Mouse (Mus musculus) neural tube, embryonic 11.5 days (tissue): ENCODE measurements around the gene Nup93. TPM values are rescaled to one million over a fixed set of nuclear protein-coding genes. Genes with fewer than 3 reads are reported as not detected.

Experiments
- ATAC-seq: fragments of 200-750 bp; cut with Nextera tagmentation; 2 replicates; pipeline ENCODE4 v1.8.0; 2017; ENCODE audit warnings: moderate number of reproducible peaks, mild to moderate bottlenecking, moderate TSS enrichment, moderate library complexity; ENCODE audit not compliant: insufficient read depth, low FRiP score, low TSS enrichment
- DNase-seq: peaks from one replicate; pipeline ENCODE4 v3.0.0-alpha.2; 2015; ENCODE audit warnings: low spot score
- H3K27ac ChIP-seq: fragments of 300-500 bp; sonication (generic); 2 replicates; pipeline ENCODE4 v1.5.1; 2014; ENCODE audit warnings: low read depth, mild to moderate bottlenecking, low read length
- H3K27me3 ChIP-seq: fragments of 300-500 bp; sonication (generic); 2 replicates; pipeline ENCODE4 v1.6.1; 2014; ENCODE audit warnings: mild to moderate bottlenecking, low read length, mixed read lengths; ENCODE audit not compliant: control insufficient read depth, insufficient read depth
- H3K36me3 ChIP-seq: fragments of 300-500 bp; sonication (generic); 2 replicates; pipeline ENCODE4 v1.6.1; 2014; ENCODE audit warnings: mild to moderate bottlenecking, low read length, moderate library complexity, mixed read lengths; ENCODE audit not compliant: control insufficient read depth, insufficient read depth
- H3K4me1 ChIP-seq: fragments of 300-500 bp; sonication (generic); 2 replicates; pipeline ENCODE4 v1.6.1; 2014; ENCODE audit warnings: low read length, mixed read lengths; ENCODE audit not compliant: control insufficient read depth, insufficient read depth
- H3K4me2 ChIP-seq: fragments of 300-500 bp; sonication (generic); 2 replicates; pipeline ENCODE4 v1.6.1; 2014; ENCODE audit warnings: low read depth, mild to moderate bottlenecking, moderate library complexity
- H3K4me3 ChIP-seq: fragments of 300-500 bp; sonication (generic); 2 replicates; pipeline ENCODE4 v1.5.1; 2014; ENCODE audit warnings: low read depth, low read length
- H3K9ac ChIP-seq: fragments of 300-500 bp; sonication (generic); 2 replicates; pipeline ENCODE4 v1.6.1; 2014; ENCODE audit warnings: mild to moderate bottlenecking, low read length
- H3K9me3 ChIP-seq: fragments of 300-500 bp; sonication (generic); 2 replicates; pipeline ENCODE4 v1.6.1; 2016; ENCODE audit warnings: low read length; ENCODE audit not compliant: control insufficient read depth
- WGBS: fragments of 180-500 bp; shearing (Covaris S2); extraction: QIAGEN DNeasy Blood & Tissue Kit; methylation state at CpG from one replicate; pipeline ENCODE4 v1.1.7; 2014; 5-methylcytosine and 5-hydroxymethylcytosine counted together
- polyA plus RNA-seq: library from polyadenylated mRNA; unstranded; fragments of >200 nt; fragmentation: Nextera tagmentation; extraction: Ambion mirVana; gene quantifications from 2 replicates; pipeline ENCODE4 v1.2.1, GENCODE M21; 2014

Gene Nup93
- polyA plus RNA-seq, 1 experiment from 2014 or later, result 121 TPM

DNA sequence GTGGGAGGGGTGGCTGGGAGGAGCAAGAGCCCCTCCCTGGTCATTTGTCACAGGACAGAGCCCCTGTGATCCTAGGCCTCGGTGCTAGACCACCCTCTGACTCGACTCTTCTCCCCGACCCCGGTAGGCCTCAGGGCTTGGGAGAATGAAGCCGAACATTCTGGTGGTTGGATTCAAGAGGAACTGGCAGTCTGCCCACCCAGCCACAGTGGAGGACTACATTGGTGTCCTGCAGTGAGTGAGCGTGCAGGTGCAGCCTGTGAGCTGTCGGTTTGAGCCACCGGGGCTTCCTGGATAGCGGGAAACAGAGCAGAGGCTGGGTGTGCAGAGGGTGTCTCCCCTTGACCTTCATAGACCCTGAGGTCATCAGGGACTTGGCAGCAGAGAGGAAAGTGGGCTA, 134.1 kb downstream of the Nup93 start:
- H3K36me3 ChIP-seq, result no peaks in the 10 kb centered on the region
- H3K9me3 ChIP-seq, result no peaks in the 10 kb centered on the region
- ATAC-seq (no peak), DNase-seq (no peak)
- WGBS, result 76% methylated on average over 9 of the region's 9 CpGs
- H3K9ac ChIP-seq, result no peak overlapping the region
- no peak overlapping the region for H3K4me2 ChIP-seq
- no peak overlapping the region for H3K27ac ChIP-seq
- no peaks in the 10 kb centered on the region for H3K27me3 ChIP-seq
- no peaks in the 10 kb centered on the region for H3K4me1 ChIP-seq
- H3K4me3 ChIP-seq, result no peak overlapping the region

DNA sequence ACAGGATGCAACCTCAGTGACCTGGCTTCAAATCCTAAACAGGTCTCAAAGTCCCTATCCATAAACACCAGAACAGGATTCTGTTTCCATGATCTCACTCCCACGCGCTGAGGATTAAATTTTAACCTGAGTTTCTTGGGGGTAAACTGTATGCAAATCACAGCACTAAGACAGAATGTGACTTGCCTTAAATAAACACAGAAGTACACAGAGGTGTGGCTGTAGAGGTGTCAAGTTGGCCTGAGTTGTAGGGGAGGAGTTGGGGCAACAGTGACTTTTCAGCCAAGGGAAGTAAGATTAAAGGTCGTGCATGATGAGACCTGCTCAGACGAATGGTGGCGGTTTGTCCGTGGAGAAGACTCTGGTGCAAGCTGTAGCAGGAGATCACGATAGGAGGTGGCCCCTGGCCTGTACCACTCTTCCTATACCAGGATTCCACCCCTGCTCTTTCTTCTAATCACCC, 139.7 kb downstream of the Nup93 start:
- no peak overlapping the region for H3K4me2 ChIP-seq
- no peak overlapping the region for H3K27ac ChIP-seq
- no peak overlapping the region for H3K4me3 ChIP-seq
- no peaks in the 10 kb centered on the region for H3K9me3 ChIP-seq
- H3K4me1 ChIP-seq, result no peaks in the 10 kb centered on the region
- no peaks in the 10 kb centered on the region for H3K27me3 ChIP-seq
- ATAC-seq (no peak), DNase-seq (no peak)
- WGBS, result 81% methylated on average over 7 of the region's 7 CpGs
- no peak overlapping the region for H3K9ac ChIP-seq
- no peaks in the 10 kb centered on the region for H3K36me3 ChIP-seq

GRCm38 (mm10) chr8:94354571-94354970, 140.2 kb downstream of the Nup93 start:
- Histone ChIP-seq H3K27me3 (no peaks in the 10 kb centered on the region), H3K4me2 (no peak overlapping the region), H3K9ac (no peak overlapping the region), H3K36me3 (no peaks in the 10 kb centered on the region), H3K27ac (no peak overlapping the region), H3K9me3 (no peaks in the 10 kb centered on the region), H3K4me3 (no peak overlapping the region), H3K4me1 (no peaks in the 10 kb centered on the region)
- DNase-seq (no peak), ATAC-seq (no peak)
- WGBS, result 78% methylated on average over 4 of the region's 4 CpGs

GRCm38 (mm10) chr8:94357220-94357619, 142.9 kb downstream of the Nup93 start:
- H3K36me3 ChIP-seq, result no peaks in the 10 kb centered on the region
- H3K27me3 ChIP-seq, result no peaks in the 10 kb centered on the region
- ATAC-seq (no peak), DNase-seq (no peak)
- H3K4me3 ChIP-seq, result no peak overlapping the region
- no peak overlapping the region for H3K9ac ChIP-seq
- WGBS, result 85% methylated on average over 6 of the region's 6 CpGs
- H3K27ac ChIP-seq, result no peak overlapping the region
- no peak overlapping the region for H3K4me2 ChIP-seq
- no peaks in the 10 kb centered on the region for H3K9me3 ChIP-seq
- no peaks in the 10 kb centered on the region for H3K4me1 ChIP-seq

GRCm38 (mm10) chr8:94358541-94358940, 144.2 kb downstream of the Nup93 start:
- Histone ChIP-seq H3K27ac (no peak overlapping the region), H3K4me3 (no peak overlapping the region), H3K4me2 (no peak overlapping the region), H3K36me3 (no peaks in the 10 kb centered on the region), H3K4me1 (no peaks in the 10 kb centered on the region), H3K9ac (no peak overlapping the region), H3K27me3 (no peaks in the 10 kb centered on the region), H3K9me3 (no peaks in the 10 kb centered on the region)
- ATAC-seq (no peak), DNase-seq (no peak)
- WGBS, result 81% methylated on average over 5 of the region's 5 CpGs

DNA sequence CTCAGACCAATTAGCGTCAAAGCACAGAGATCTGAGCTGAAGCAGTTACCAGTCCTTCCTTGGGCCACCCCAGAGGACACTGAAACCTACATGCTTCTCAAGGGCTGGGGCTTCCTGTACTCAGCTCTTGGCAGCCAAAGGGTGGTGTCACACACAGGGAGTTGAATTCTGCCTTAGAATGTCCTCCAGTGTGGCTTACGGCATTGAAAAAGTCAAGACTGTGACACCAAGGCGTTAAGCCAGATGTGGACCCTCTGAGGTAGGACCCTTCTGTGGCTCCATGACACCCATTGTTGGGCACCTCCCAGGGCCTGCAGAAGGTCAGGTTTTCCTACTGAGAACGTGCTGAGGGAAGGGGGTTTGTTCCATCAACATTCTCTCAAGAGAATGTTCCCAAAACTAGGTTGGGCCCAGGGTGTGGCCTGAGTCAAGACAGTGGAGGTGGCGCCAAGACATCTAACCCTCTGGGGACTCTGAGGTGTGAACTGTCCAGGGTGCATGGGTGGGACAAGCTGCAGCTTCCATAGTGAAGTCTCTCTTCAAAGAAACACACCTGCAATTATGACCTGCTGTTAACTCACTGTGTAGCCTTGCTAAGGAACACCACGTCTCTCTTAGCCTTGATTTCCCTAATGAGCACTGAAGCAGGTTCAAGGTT, 147.5 kb downstream of the Nup93 start:
- ATAC-seq, result no peak
- no peaks in the 10 kb centered on the region for H3K36me3 ChIP-seq

GRCm38 (mm10) chr8:94362607-94363239, 148.4 kb downstream of the Nup93 start:
- Histone ChIP-seq H3K27me3 (no peaks in the 10 kb centered on the region), H3K36me3 (no peaks in the 10 kb centered on the region), H3K4me1 (no peaks in the 10 kb centered on the region), H3K9me3 (no peaks in the 10 kb centered on the region), H3K4me3 (no peak overlapping the region), H3K4me2 (no peak overlapping the region), H3K27ac (no peak overlapping the region), H3K9ac (no peak overlapping the region)
- no peak for DNase-seq
- WGBS, result 81% methylated on average over 7 of the region's 7 CpGs
- no peak for ATAC-seq

More for the DNA sequence above, 147.5 kb downstream of the Nup93 start:
- Histone ChIP-seq H3K9me3 (no peaks in the 10 kb centered on the region), H3K4me2 (no peak overlapping the region), H3K9ac (no peak overlapping the region), H3K27ac (no peak overlapping the region), H3K4me1 (no peaks in the 10 kb centered on the region), H3K4me3 (no peak overlapping the region), H3K27me3 (no peaks in the 10 kb centered on the region)
- 84% methylated on average over 6 of the region's 6 CpGs for WGBS
- no peak for DNase-seq

- Histone ChIP-seq H3K27me3 (no peaks in the 10 kb centered on the region), H3K4me2 (no peak overlapping the region), H3K27ac (no peak overlapping the region), H3K9me3 (no peaks in the 10 kb centered on the region), H3K4me1 (no peaks in the 10 kb centered on the region), H3K4me3 (no peak overlapping the region), H3K36me3 (no peaks in the 10 kb centered on the region), H3K9ac (no peak overlapping the region)
- DNase-seq (no peak), ATAC-seq (no peak)
- WGBS, result 56% methylated on average over 4 of the region's 4 CpGs
Measured at GRCm38 (mm10) chr8:94363288-94363688, 148.9 kb downstream of the Nup93 start.

DNA sequence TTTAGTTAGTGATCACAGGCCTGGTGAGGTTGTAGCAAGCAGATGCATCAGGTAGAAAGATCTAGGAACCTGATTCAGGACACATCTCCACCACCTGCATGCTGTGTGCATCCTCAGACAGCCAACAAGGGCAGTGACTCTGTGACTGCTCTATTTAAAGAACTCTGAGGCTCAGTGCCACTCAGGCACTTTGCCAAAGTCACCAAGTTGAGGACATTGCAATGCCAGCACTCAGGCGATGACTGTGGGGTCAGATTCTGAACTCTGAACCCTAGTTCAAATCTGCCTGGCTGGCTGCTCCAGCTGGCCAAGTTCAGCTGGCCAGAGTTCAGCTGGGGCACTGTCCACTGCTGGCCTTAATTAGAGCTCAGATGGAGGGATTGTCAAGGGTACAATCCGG, 149.5 kb downstream of the Nup93 start:
- H3K36me3 ChIP-seq, result no peaks in the 10 kb centered on the region
- H3K27ac ChIP-seq, result no peak overlapping the region
- no peak overlapping the region for H3K4me2 ChIP-seq
- H3K4me1 ChIP-seq, result no peaks in the 10 kb centered on the region
- H3K27me3 ChIP-seq, result no peaks in the 10 kb centered on the region
- no peak for ATAC-seq
- H3K4me3 ChIP-seq, result no peak overlapping the region
- no peak for DNase-seq
- no peaks in the 10 kb centered on the region for H3K9me3 ChIP-seq
- H3K9ac ChIP-seq, result no peak overlapping the region
- WGBS, result 91% methylated on average over 2 of the region's 2 CpGs
